Mouse (Mus musculus): Measurements from ENCODE around the gene Arhgap4. TPM values are rescaled to one million over a fixed set of nuclear protein-coding genes. Genes with fewer than 3 reads are reported as not detected.
A peak's percentile ranks its signal among the peaks of the same experiment; 100 is the strongest.

Arhgap4 gene
- polyA plus RNA-seq, 1 experiment from 2014 or later: 3.0 TPM

DNA sequence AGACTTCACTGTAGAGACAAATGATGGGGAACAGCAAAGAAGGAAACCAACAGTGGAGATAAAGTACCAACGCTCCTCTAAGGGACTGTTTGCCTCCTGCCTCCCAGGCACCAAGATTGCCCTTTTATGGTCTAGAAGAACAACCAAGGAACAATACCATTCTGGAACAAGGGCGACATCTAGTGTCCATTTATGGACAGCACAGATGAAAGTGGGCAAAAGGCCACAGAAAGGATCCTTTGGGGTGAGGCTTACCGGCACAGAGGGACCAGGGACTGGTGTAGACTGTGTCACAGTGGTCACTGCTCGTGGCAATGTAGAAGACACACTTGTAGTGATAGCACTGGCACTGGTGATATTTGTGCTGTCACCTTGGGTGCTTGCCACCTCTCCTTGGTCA lies 27.0 kb upstream of the Arhgap4 start:
- ATAC-seq (ENCODE audit: low FRiP score, low read depth): peak; percentile 35; the same call in 1 of the 2 replicates
- no peak overlapping the region for H3K4me3 ChIP-seq
- WGBS: 27% methylated on average over 4 of the region's 4 CpGs
- no peak overlapping the region for H3K9ac ChIP-seq
- no peaks in the 10 kb centered on the region for H3K4me1 ChIP-seq
- H3K9me3 ChIP-seq: no peaks in the 10 kb centered on the region
- H3K4me2 ChIP-seq (replicated peaks): no peak overlapping the region
- peaks cover 94% of the 10 kb centered on the region for H3K36me3 ChIP-seq
- no peak overlapping the region for H3K27ac ChIP-seq
- H3K27me3 ChIP-seq: no peaks in the 10 kb centered on the region

DNA sequence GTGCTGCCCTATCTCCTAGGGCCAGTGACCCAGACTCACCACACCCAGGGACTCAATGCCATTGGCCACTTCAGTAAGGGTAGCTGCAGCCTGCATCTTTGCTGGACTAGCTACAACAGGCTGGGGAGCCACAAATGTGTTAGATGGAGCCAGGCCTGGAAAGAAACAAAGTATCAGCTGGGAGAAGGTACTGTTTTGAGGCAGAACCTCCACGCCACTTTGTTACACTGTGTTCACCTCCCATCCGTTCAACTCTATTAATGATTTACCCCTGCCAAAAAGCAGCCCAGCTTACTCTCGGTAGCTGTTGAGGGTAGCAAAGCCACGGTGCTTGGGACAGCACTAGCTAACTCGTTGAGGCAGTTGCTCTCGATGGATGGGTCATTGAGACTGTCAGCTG lies 25.2 kb upstream of the Arhgap4 start:
- Histone ChIP-seq H3K9me3 (no peaks in the 10 kb centered on the region), H3K36me3 (peaks cover 94% of the 10 kb centered on the region), H3K4me1 (no peaks in the 10 kb centered on the region), H3K27ac (no peak overlapping the region), H3K4me2 (replicated peaks) (no peak overlapping the region), H3K4me3 (no peak overlapping the region), H3K9ac (no peak overlapping the region), H3K27me3 (no peaks in the 10 kb centered on the region)
- no peak for ATAC-seq (ENCODE audit: low FRiP score, low read depth)
- 87% methylated on average over 6 of the region's 6 CpGs for WGBS

DNA sequence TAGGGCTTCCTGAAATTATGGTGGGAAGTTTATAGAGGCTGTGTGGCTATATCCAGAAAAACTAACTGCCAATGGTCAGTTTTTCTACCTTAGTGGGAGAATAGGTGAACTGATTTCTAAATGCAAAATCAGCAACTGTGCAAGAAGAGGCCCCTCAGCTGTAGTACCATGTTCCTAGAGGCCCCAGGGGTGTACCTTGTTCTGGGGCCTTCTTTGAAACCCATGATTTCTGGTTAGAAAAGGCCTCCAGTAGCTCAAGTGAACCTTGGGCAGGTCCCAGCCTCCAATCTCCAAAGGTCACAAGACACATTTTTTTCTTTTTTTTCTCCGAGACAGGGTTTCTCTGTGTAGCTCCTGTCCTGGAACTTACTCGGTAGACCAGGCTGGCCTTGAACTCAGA lies 20.6 kb upstream of the Arhgap4 start:
- Histone ChIP-seq H3K9me3 (no peaks in the 10 kb centered on the region), H3K4me3 (no peak overlapping the region), H3K36me3 (peaks cover 57% of the 10 kb centered on the region), H3K27me3 (no peaks in the 10 kb centered on the region), H3K27ac (no peak overlapping the region), H3K4me2 (replicated peaks) (no peak overlapping the region), H3K9ac (no peak overlapping the region), H3K4me1 (no peaks in the 10 kb centered on the region)
- ATAC-seq (ENCODE audit: low FRiP score, low read depth): no peak
- WGBS: 79% methylated on average over 2 of the region's 2 CpGs

DNA sequence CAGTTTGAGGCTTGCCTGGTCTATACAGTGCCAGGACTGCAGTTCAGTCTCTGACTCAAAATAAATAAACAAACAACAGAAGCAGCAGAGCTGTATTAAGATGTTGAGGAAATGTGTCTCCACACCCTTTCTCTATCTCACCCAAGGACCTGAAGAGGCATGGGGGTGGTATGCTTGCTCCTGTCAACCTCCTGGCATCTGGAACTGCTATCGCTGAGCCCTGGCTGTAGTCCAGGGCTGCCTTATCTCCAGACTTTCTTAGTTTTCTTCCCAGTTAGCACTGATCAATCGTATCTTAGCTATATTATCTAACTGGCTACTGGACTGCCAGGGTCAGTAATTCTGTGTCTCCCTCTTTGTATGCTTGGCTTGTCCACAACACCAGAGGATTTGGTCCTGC lies 20.2 kb upstream of the Arhgap4 start:
- peaks cover 53% of the 10 kb centered on the region for H3K36me3 ChIP-seq

DNA sequence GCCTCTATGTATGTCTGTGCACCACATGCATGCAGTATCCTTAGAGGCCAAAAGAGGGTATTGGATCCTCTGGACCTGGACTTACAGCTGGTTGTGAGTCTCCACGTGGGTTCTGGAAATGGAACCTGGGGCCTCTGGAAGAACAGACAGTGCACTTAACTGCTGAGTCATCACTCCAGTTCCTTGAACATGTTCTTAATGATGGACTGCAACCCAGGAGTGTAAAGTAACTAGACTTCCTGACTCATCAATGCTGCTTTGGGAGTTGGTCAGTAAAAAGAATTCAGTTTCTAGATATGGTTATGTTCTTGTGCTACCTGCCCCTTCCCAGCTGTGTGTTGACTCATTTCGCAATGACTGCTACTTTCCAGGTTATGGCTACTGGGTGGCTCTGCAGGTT lies 10.2 kb upstream of the Arhgap4 start:
- Histone ChIP-seq H3K27me3 (no peaks in the 10 kb centered on the region; the same call in 1 of the 2 replicates), H3K9ac (no peak overlapping the region), H3K9me3 (no peaks in the 10 kb centered on the region), H3K36me3 (no peaks in the 10 kb centered on the region), H3K4me3 (no peak overlapping the region), H3K4me1 (no peaks in the 10 kb centered on the region), H3K27ac (no peak overlapping the region), H3K4me2 (replicated peaks) (no peak overlapping the region)
- WGBS: 67% methylated on average over 2 of the region's 2 CpGs
- no peak for ATAC-seq (ENCODE audit: low FRiP score, low read depth)

More for the DNA sequence above, 20.2 kb upstream of the Arhgap4 start:
- Histone ChIP-seq H3K4me1 (no peaks in the 10 kb centered on the region), H3K4me2 (replicated peaks) (no peak overlapping the region), H3K9me3 (no peaks in the 10 kb centered on the region), H3K27ac (no peak overlapping the region), H3K27me3 (no peaks in the 10 kb centered on the region), H3K9ac (no peak overlapping the region), H3K4me3 (no peak overlapping the region)
- 90% methylated on average over 2 of the region's 2 CpGs for WGBS
- no peak for ATAC-seq (ENCODE audit: low FRiP score, low read depth)

DNA sequence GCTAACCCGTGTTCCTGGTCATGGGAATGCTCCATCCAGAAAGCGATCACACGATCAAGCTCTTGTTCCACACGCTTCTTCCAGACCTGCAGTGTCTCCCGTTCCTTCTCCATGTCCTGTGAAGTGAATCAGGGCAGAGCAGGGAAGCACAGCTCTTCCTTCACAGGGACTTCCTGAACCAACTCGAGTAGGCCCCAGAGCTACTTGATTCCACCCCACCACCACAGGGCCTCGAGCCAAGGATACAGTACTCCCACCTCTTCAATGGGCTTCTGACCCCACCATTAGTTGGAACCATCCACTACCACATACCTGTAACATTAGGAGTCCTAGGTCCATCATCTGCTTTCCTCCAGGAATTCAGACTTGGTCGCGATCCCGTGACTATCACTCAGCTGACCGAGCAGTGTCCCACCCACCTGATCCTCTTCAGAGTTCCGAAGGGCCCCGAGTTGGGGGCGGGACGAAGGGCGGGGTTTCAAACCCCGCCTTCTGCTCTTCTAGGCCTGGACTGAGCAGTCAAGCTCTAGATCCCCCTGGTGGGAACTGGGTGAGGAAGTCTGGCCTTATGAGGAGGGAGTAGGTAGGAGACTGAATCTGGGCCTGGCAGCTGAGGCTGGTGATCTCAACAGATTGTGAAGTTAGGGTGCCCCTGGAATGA lies 8.9 kb upstream of the Arhgap4 start, which contains the start of gene Renbp:
Gene Renbp (minus strand): TSS at position 449 of the 661 bp plus-strand sequence.
- Histone ChIP-seq H3K9ac (no peak within 1 kb of the TSS), H3K4me1 (no peaks in the 10 kb centered on the region), H3K27me3 (no peaks in the 10 kb centered on the region; the same call in 1 of the 2 replicates), H3K4me2 (replicated peaks) (peak within 1 kb of the TSS; percentile 49), H3K36me3 (no peaks in the 10 kb centered on the region), H3K27ac (no peak within 1 kb of the TSS), H3K4me3 (peak within 1 kb of the TSS; percentile 29), H3K9me3 (no peaks in the 10 kb centered on the region)
- ATAC-seq (ENCODE audit: low FRiP score, low read depth): peak; percentile 91
- 39% methylated on average over 17 of the region's 17 CpGs for WGBS

DNA sequence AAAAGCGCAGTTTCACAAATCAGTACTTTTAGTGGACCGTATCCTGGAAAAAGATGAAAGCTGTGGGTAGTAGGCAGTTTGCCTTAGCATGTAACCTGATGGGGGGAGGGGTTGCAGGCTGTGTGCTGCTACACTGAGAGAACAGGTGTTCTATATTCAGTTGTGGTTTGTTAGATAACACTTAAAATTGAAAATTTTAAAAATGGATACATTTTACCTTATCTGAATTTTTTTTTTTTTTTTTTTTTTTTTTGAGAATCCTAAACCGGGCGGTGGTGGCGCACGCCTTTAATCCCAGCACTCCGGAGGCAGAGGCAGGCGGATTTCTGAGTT lies 846 bp upstream of the Arhgap4 start:
- H3K4me3 ChIP-seq: peak overlapping the region; percentile 57
- peaks cover 17% of the 10 kb centered on the region for H3K36me3 ChIP-seq
- no peak for ATAC-seq (ENCODE audit: low FRiP score, low read depth)
- peak overlapping the region; percentile 61 for H3K9ac ChIP-seq
- H3K27me3 ChIP-seq: no peaks in the 10 kb centered on the region
- H3K27ac ChIP-seq: no peak overlapping the region
- WGBS: 74% methylated on average over 8 of the region's 8 CpGs
- H3K4me2 ChIP-seq (replicated peaks): peak overlapping the region; percentile 72
- H3K9me3 ChIP-seq: no peaks in the 10 kb centered on the region
- 0 out of 2 replicates have a peak, but pooled peaks cover 4% of the 10 kb centered on the region for H3K4me1 ChIP-seq

DNA sequence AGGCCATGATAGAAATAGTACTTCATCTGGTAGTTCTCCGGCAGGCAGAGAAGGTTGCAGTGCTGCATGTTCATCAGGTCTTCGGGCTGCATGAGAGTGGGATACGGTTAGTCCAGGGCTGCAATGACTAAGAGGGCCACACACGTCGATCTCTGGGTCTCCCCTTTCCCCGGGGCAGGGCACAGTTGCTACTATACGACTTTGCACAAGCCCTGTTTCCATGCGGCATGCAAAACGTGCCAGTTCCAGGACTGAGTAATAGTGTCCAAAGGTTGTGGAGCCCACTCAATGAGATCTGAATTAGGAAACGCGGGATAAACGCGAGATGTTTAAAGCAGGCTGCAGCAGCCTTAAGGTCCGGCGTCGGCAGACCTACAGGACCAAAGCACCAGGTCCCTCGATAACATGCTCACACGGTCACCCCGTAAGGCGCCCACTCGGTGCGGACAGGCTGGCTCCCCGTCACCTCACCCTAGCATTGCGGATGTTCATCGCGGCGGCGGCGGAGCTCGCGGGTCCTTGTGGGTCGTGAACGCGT lies 316 bp downstream of the Arhgap4 start:
- H3K4me3 ChIP-seq: peak overlapping the region; percentile 57
- peaks cover 21% of the 10 kb centered on the region for H3K36me3 ChIP-seq
- H3K4me2 ChIP-seq (replicated peaks): peak overlapping the region; percentile 72
- WGBS: 15% methylated on average over 34 of the region's 34 CpGs
- H3K27ac ChIP-seq: peak overlapping the region; percentile 48; the same call in 1 of the 2 replicates
- ATAC-seq (ENCODE audit: low FRiP score, low read depth): peak; percentile 10
- H3K9ac ChIP-seq: peak overlapping the region; percentile 70
- H3K27me3 ChIP-seq: no peaks in the 10 kb centered on the region
- no peaks in the 10 kb centered on the region for H3K9me3 ChIP-seq
- H3K4me1 ChIP-seq: 0 out of 2 replicates have a peak, but pooled peaks cover 4% of the 10 kb centered on the region

DNA sequence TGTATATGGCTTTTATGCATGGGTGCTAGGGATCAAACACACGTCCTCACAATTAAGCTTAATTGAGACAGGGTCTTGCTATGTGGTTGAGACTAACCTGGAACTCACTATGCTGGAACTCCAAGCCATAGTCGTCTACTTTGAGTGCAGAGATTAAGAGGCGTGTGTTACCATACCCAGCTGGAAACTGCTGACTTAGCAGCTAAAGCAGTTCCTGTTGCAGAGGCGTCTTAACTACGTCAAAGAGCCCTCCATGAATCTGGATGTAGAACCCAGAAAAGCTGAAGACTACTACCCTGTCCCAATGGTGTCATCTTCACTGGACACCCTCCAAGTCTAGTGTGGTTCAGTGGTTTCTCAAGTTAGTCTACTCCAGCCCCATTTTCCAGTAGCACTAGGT lies 3.0 kb downstream of the Arhgap4 start:
- no peak for ATAC-seq (ENCODE audit: low FRiP score, low read depth)
- 0 out of 2 replicates have a peak, but pooled peaks cover 4% of the 10 kb centered on the region for H3K4me1 ChIP-seq
- no peaks in the 10 kb centered on the region for H3K9me3 ChIP-seq
- H3K36me3 ChIP-seq: peaks cover 25% of the 10 kb centered on the region
- H3K4me3 ChIP-seq: no peak overlapping the region
- H3K27ac ChIP-seq: no peak overlapping the region
- H3K27me3 ChIP-seq: no peaks in the 10 kb centered on the region
- 89% methylated on average over 5 of the region's 5 CpGs for WGBS
- H3K4me2 ChIP-seq (replicated peaks): no peak overlapping the region
- no peak overlapping the region for H3K9ac ChIP-seq

DNA sequence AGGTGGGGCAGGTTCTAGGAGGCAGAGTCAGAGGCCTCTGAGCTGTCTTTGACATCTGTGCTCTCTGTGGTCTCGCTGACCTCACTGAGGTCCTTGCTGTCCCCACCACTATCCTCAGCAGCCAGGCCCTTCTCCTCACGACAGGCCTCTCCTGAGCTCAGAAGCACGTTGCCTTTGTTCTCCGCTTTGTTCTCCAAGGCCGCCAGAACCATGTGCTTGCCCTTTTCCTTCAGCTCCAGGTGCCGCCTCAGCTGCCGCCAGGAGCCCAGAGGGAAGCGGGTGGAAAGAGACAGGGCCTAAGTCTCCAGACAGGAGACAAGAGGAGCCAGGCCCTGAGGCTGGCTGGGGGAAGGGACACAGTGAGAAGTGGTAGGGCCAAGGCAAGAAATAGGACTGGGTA lies 4.7 kb downstream of the Arhgap4 start:
- no peak overlapping the region for H3K4me3 ChIP-seq
- H3K9ac ChIP-seq: no peak overlapping the region
- H3K4me2 ChIP-seq (replicated peaks): no peak overlapping the region
- no peaks in the 10 kb centered on the region for H3K27me3 ChIP-seq
- 86% methylated on average over 8 of the region's 8 CpGs for WGBS
- H3K9me3 ChIP-seq: no peaks in the 10 kb centered on the region
- no peak overlapping the region for H3K27ac ChIP-seq
- no peak for ATAC-seq (ENCODE audit: low FRiP score, low read depth)
- 0 out of 2 replicates have a peak, but pooled peaks cover 4% of the 10 kb centered on the region for H3K4me1 ChIP-seq
- H3K36me3 ChIP-seq: peaks cover 25% of the 10 kb centered on the region

DNA sequence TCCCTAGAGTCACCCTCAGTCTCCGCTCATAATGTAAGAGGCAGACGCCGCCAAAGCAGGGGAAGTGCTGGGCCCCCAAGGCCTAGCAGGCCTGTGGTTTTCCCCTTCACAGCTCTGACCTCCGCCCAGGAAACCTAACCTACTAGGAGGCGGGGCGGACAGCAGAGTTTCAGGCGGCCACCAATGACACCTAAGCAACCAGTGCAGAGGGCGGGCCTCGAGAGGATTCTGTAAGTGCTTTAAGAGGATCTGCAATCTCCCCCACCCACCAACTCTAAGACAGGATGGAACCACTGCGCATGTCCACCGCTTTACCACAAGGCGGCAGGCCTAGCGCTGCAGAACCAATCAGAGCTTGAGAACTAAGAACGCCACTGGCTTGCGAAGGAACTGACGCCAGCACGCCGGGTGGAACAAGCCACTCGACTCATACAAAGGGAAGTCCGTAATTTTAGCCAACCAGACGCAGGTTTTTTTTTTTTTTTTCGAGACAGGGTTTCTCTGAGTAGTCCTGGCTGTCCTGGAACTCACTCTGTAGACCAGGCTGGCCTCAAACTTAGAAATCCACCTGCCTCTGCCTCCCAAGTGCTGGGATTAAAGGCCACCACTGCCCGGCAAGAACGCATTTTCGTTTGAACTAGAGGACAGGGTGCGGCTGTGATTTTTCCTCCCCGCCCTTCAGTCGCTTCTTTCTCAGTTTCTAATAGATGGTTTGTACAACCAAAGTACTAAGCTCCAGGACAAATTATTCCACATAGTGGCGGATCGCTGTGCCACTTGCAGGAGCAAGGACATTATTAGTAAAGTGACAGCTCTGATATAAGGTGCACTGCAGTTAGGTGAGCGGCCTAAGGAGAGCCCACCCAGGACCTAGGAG lies 6.6 kb downstream of the Arhgap4 start:
- Histone ChIP-seq H3K36me3 (peaks cover 25% of the 10 kb centered on the region), H3K9me3 (no peaks in the 10 kb centered on the region), H3K27ac (peak overlapping the region; percentile 70), H3K4me1 (no peaks in the 10 kb centered on the region), H3K9ac (no peak overlapping the region), H3K27me3 (peaks cover 12% of the 10 kb centered on the region), H3K4me3 (peak overlapping the region; percentile 23), H3K4me2 (replicated peaks) (peak overlapping the region; percentile 52)
- 24% methylated on average over 31 of the region's 31 CpGs for WGBS
- ATAC-seq (ENCODE audit: low FRiP score, low read depth): peak; percentile 98

DNA sequence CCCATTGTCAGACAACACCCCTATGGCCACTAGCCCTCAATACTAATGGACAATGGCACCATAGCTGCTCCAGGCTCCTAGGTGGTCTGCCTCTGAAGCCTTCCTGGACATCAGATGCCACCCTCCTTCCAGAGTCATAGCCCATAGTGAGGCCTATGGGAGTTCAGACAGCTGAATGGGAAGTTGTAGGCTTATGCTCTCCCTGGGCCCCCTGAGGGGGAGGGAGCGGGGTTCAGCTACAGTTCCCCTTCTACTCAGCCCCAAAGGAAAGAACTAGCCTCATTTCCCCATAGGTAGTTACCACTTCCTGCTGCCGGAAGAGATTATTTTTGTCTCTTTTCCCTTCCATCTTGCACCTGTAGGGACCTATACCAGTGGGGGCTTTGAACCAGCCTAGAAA lies 10.1 kb downstream of the Arhgap4 start:
- H3K4me1 ChIP-seq: no peaks in the 10 kb centered on the region
- peaks cover 17% of the 10 kb centered on the region for H3K27me3 ChIP-seq
- WGBS: 77% methylated on average over 2 of the region's 2 CpGs
- H3K4me3 ChIP-seq: no peak overlapping the region
- H3K36me3 ChIP-seq: 0 out of 2 replicates have a peak, but pooled peaks cover 4% of the 10 kb centered on the region
- H3K9ac ChIP-seq: no peak overlapping the region
- H3K27ac ChIP-seq: no peak overlapping the region
- no peak overlapping the region for H3K4me2 ChIP-seq (replicated peaks)
- H3K9me3 ChIP-seq: no peaks in the 10 kb centered on the region
- no peak for ATAC-seq (ENCODE audit: low FRiP score, low read depth)
